Mouse (Mus musculus): ENCODE measurements at regions not wholly inside any gene's neighbourhood (a gene's known extent, or its start where the extent isn't known, plus 50 kb on each side); places are given as distances from the start of the nearest gene placed in this dataset.

- no peak for TF ChIP-seq POLR2A (IDR thresholded peaks at IDR 0.05; ENCODE audit: low read depth, low read length)
- no peak for TF ChIP-seq CTCF (IDR thresholded peaks at IDR 0.05; ENCODE audit: borderline replicate concordance, insufficient read depth, low read length)
- Histone ChIP-seq H3K27ac (ENCODE audit: insufficient read depth, low read length) (peak overlapping the region; percentile 41), H3K4me1 (ENCODE audit: control insufficient read depth, insufficient read depth, low read length) (peaks cover 9% of the 10 kb centered on the region; the same call in 1 of the 2 replicates), H3K4me3 (ENCODE audit: insufficient read depth, low read length) (no peak overlapping the region)
Measured at GRCm38 (mm10) chr1:82110071-82110635, 122.8 kb upstream of the Gm9747 start.

DNA sequence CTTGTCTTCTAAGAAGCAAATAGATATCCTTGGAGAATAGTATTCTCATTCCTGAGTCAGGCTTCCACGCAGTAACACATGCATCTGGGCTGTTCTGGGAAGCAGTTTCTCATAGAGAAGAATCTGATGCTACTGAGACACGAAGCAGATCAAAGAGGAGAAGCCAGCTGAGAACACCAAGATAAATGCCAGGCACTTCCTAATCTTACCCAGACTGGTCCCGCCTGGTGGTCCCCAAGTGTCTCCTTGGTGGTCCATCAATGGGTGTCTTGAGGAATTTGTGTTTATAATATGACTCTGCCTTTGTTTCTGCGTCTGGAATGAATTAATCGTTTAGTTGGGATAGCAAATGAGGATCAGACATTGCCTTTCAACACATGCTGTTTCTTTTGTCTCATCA is 120.5 kb upstream of the Gm9747 start:
- Histone ChIP-seq H3K4me3 (ENCODE audit: insufficient read depth, low read length) (no peak overlapping the region), H3K4me1 (ENCODE audit: control insufficient read depth, insufficient read depth, low read length) (peaks cover 9% of the 10 kb centered on the region; the same call in 1 of the 2 replicates), H3K27ac (ENCODE audit: insufficient read depth, low read length) (peak overlapping the region; percentile 81)
- no peak for TF ChIP-seq CTCF (IDR thresholded peaks at IDR 0.05; ENCODE audit: borderline replicate concordance, insufficient read depth, low read length)
- no peak for TF ChIP-seq POLR2A (IDR thresholded peaks at IDR 0.05; ENCODE audit: low read depth, low read length)

GRCm38 (mm10) chr1:82124503-82124902 is 108.4 kb upstream of the Gm9747 start:
- TF ChIP-seq POLR2A (IDR thresholded peaks at IDR 0.05; ENCODE audit: low read depth, low read length) (no peak), CTCF (IDR thresholded peaks at IDR 0.05; ENCODE audit: borderline replicate concordance, insufficient read depth, low read length) (no peak)
- H3K27ac ChIP-seq (ENCODE audit: insufficient read depth, low read length), result no peak overlapping the region

GRCm38 (mm10) chr1:82129700-82130275 is 103.1 kb upstream of the Gm9747 start:
- H3K27ac ChIP-seq (ENCODE audit: insufficient read depth, low read length), result no peak overlapping the region
- no peak overlapping the region for H3K4me3 ChIP-seq (ENCODE audit: insufficient read depth, low read length)
- TF ChIP-seq POLR2A (IDR thresholded peaks at IDR 0.05; ENCODE audit: low read depth, low read length) (no peak), CTCF (IDR thresholded peaks at IDR 0.05; ENCODE audit: borderline replicate concordance, insufficient read depth, low read length) (no peak)
- peaks cover 7% of the 10 kb centered on the region; the same call in 1 of the 2 replicates for H3K4me1 ChIP-seq (ENCODE audit: control insufficient read depth, insufficient read depth, low read length)

More at GRCm38 (mm10) chr1:82124503-82124902, 108.4 kb upstream of the Gm9747 start:
- Histone ChIP-seq H3K4me3 (ENCODE audit: insufficient read depth, low read length) (no peak overlapping the region), H3K4me1 (ENCODE audit: control insufficient read depth, insufficient read depth, low read length) (0 out of 2 replicates have a peak, but pooled peaks cover 4% of the 10 kb centered on the region)

- Histone ChIP-seq H3K4me1 (ENCODE audit: control insufficient read depth, insufficient read depth, low read length) (peaks cover 7% of the 10 kb centered on the region; the same call in 1 of the 2 replicates), H3K27ac (ENCODE audit: insufficient read depth, low read length) (no peak overlapping the region), H3K4me3 (ENCODE audit: insufficient read depth, low read length) (no peak overlapping the region)
- TF ChIP-seq CTCF (IDR thresholded peaks at IDR 0.05; ENCODE audit: borderline replicate concordance, insufficient read depth, low read length) (no peak), POLR2A (IDR thresholded peaks at IDR 0.05; ENCODE audit: low read depth, low read length) (no peak)
Measured at GRCm38 (mm10) chr1:82132536-82132935, 100.4 kb upstream of the Gm9747 start.

GRCm38 (mm10) chr1:82134938-82135337 is 98.0 kb upstream of the Gm9747 start:
- no peak overlapping the region for H3K27ac ChIP-seq (ENCODE audit: insufficient read depth, low read length)
- H3K4me1 ChIP-seq (ENCODE audit: control insufficient read depth, insufficient read depth, low read length), result no peaks in the 10 kb centered on the region
- TF ChIP-seq CTCF (IDR thresholded peaks at IDR 0.05; ENCODE audit: borderline replicate concordance, insufficient read depth, low read length) (no peak), POLR2A (IDR thresholded peaks at IDR 0.05; ENCODE audit: low read depth, low read length) (no peak)
- H3K4me3 ChIP-seq (ENCODE audit: insufficient read depth, low read length), result no peak overlapping the region

DNA sequence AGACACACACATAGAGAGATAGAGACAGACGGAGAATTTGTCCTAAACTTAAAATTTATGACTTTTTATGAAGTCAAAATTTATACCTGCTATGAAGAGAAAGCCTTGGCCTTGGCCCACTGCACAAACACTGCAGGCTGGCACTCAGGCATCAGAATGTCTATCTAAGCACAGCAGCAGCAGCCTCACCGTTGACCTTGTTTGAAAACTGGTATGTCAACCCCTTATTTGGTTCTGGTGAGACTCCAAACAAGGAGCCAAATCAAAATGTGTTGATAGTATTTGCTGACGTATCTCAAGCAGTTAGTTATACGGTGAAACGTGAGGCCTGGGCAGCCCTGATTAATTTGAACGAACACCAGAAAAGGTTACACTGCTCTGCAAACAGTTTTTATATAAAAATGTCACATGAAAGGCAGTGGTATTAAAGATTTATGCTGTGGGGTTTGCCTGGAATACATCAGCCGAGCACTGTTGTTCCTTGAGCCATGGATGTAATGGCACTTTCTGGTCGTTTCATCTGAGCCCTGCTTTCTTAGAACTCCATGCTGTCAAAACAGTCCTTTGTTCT is 97.1 kb upstream of the Gm9747 start:
- H3K4me3 ChIP-seq (ENCODE audit: insufficient read depth, low read length), result no peak overlapping the region
- TF ChIP-seq CTCF (IDR thresholded peaks at IDR 0.05; ENCODE audit: borderline replicate concordance, insufficient read depth, low read length) (no peak), POLR2A (IDR thresholded peaks at IDR 0.05; ENCODE audit: low read depth, low read length) (no peak)
- H3K4me1 ChIP-seq (ENCODE audit: control insufficient read depth, insufficient read depth, low read length), result no peaks in the 10 kb centered on the region
- H3K27ac ChIP-seq (ENCODE audit: insufficient read depth, low read length), result no peak overlapping the region

GRCm38 (mm10) chr1:82145256-82145655 is 87.7 kb upstream of the Gm9747 start:
- Histone ChIP-seq H3K27ac (ENCODE audit: insufficient read depth, low read length) (no peak overlapping the region), H3K4me1 (ENCODE audit: control insufficient read depth, insufficient read depth, low read length) (no peaks in the 10 kb centered on the region), H3K4me3 (ENCODE audit: insufficient read depth, low read length) (no peak overlapping the region)
- TF ChIP-seq CTCF (IDR thresholded peaks at IDR 0.05; ENCODE audit: borderline replicate concordance, insufficient read depth, low read length), result no peak
- no peak for TF ChIP-seq POLR2A (IDR thresholded peaks at IDR 0.05; ENCODE audit: low read depth, low read length)

GRCm38 (mm10) chr1:82150219-82151128 is 82.4 kb upstream of the Gm9747 start:
- no peak for TF ChIP-seq CTCF (IDR thresholded peaks at IDR 0.05; ENCODE audit: borderline replicate concordance, insufficient read depth, low read length)
- no peak for TF ChIP-seq POLR2A (IDR thresholded peaks at IDR 0.05; ENCODE audit: low read depth, low read length)
- Histone ChIP-seq H3K4me3 (ENCODE audit: insufficient read depth, low read length) (no peak overlapping the region), H3K27ac (ENCODE audit: insufficient read depth, low read length) (no peak overlapping the region), H3K4me1 (ENCODE audit: control insufficient read depth, insufficient read depth, low read length) (peaks cover 5% of the 10 kb centered on the region)
